Mouse (Mus musculus) layer of hippocampus, adult 9-10 months (tissue): ENCODE data around the gene Frmd4b.

ENCODE experiments used
- DNase-seq: peaks from one replicate; pipeline ENCODE4 v3.0.0; 2022; ENCODE audit warnings: low spot score

The Frmd4b gene

GRCm38 (mm10) chr6:97252086-97252485, 365.3 kb downstream of the Frmd4b start:
- DNase-seq: no peak

- peak; percentile 35 for DNase-seq
Measured at GRCm38 (mm10) chr6:97250966-97251365, 366.4 kb downstream of the Frmd4b start.

- DNase-seq: no peak
Measured at GRCm38 (mm10) chr6:97245200-97245599, 372.1 kb downstream of the Frmd4b start.

- DNase-seq: no peak
Measured at GRCm38 (mm10) chr6:97242522-97242921, 374.8 kb downstream of the Frmd4b start.

- DNase-seq: no peak
Measured at GRCm38 (mm10) chr6:97240092-97240491, 377.2 kb downstream of the Frmd4b start.

GRCm38 (mm10) chr6:97239360-97239759, 378.0 kb downstream of the Frmd4b start:
- no peak for DNase-seq
